Mouse (Mus musculus) C2C12 (cell line): ENCODE results near the gene Hoxb4. TPM values are rescaled to one million over a fixed set of nuclear protein-coding genes. Genes with fewer than 3 reads are reported as not detected.

ENCODE experiments used
- H3K27me3 ChIP-seq: one replicate; pipeline ENCODE4 v1.6.1; 2011; ENCODE audit not compliant: control insufficient read depth, insufficient read depth, insufficient read length
- H3K36me3 ChIP-seq: one replicate; pipeline ENCODE4 v1.6.1; 2011; ENCODE audit not compliant: control insufficient read depth, insufficient read depth
- H3K4me3 ChIP-seq: one replicate; pipeline ENCODE4 v1.5.1; 2011; ENCODE audit warnings: mild to moderate bottlenecking, control low read depth; ENCODE audit not compliant: poor library complexity, insufficient read depth, severe bottlenecking
- H3K79me2 ChIP-seq: one replicate; pipeline ENCODE4 v1.6.1; 2011; ENCODE audit not compliant: control insufficient read depth, insufficient read depth
- H3K79me3 ChIP-seq: one replicate; pipeline ENCODE4 v1.6.1; 2011; ENCODE audit warnings: low read depth, control low read depth
- H3ac ChIP-seq: one replicate; pipeline ENCODE3; 2011; ENCODE audit warnings: low read depth; ENCODE audit not compliant: control insufficient read depth, insufficient read length
- CEBPB ChIP-seq: IDR thresholded peaks from one replicate; pipeline ENCODE4 v1.6.1; 2011; ENCODE audit warnings: low read depth, mild to moderate bottlenecking, control low read depth, moderate library complexity
- CTCF ChIP-seq: IDR thresholded peaks from one replicate; pipeline ENCODE4 v1.5.1; 2011; ENCODE audit not compliant: control insufficient read depth, insufficient read depth, insufficient read length
- FOSL1 ChIP-seq: IDR thresholded peaks from one replicate; pipeline ENCODE4 v1.8.0; 2011; ENCODE audit warnings: mild to moderate bottlenecking, low read length; ENCODE audit not compliant: poor library complexity, insufficient read depth, severe bottlenecking
- MAX ChIP-seq: IDR thresholded peaks from one replicate; pipeline ENCODE4 v1.6.1; 2011; ENCODE audit warnings: mild to moderate bottlenecking, control low read depth
- MYOD1 ChIP-seq: IDR thresholded peaks from one replicate; pipeline ENCODE4 v1.6.1; 2011; ENCODE audit warnings: low read depth; ENCODE audit not compliant: control insufficient read depth, insufficient read length
- MYOG ChIP-seq: IDR thresholded peaks from one replicate; pipeline ENCODE4 v1.6.1; 2011; ENCODE audit not compliant: control insufficient read depth, insufficient read length; ENCODE audit errors: extremely low read depth
- USF1 ChIP-seq: IDR thresholded peaks from one replicate; pipeline ENCODE4 v1.6.1; 2011; ENCODE audit warnings: low read depth, mild to moderate bottlenecking, control low read depth, moderate library complexity
- polyA plus RNA-seq: library from polyadenylated mRNA; unstranded; fragments of >200 nt; fragmentation: generic; extraction: Trizol; gene quantifications from one replicate; pipeline ENCODE4 v1.2.1, GENCODE M21; 2012; ENCODE audit warnings: missing spikeins

The Hoxb4 gene
- polyA plus RNA-seq, 1 experiment = 0.02 TPM

DNA sequence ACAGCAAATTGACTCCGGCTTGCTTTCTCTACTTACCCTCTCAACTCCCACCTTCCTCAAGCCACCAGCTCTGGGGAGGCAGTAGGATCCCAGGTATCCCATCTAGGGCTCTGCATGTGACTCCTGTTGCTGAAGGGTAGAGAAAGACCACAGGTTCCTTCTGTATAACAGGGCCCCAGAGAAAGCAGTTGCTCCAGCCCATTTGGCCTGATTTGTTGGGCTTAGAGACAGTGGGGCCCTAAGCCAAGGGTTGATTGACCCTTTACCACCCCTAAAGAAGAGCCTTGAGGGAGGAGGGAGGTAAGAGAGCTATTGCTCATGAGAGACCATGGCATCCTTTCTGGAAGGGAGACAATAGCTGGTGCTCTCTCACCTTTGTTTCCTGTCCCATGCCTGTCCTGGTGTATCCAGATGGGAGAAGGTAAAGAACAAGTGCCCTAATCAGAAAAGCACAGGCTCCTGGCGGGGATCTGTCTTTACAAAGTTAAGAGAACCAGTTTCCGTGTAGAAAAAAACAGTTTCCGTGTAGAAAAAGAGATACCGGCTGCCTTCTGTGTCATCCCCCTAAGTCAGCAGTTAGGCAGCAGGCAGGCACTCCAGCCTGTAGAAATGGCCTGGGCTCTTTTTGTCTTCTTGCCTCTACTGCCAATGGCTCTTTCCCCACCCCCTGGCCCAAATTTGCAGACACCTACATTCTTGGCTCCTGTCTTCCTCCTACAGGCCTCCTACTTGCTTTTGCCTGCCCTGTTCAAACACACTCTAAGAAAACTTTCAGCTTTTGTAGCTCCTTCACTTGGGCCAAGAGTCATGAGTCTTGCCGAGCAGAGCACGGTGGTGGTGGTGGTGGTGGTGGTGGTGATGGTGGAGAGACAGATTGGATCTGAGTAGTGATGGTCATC, 21.1 kb downstream of the Hoxb4 start:
- TF ChIP-seq CEBPB = no peak
- no peak for TF ChIP-seq MYOG
- TF ChIP-seq MYOD1 = no peak
- TF ChIP-seq MAX = no peak
- no peak for TF ChIP-seq FOSL1
- TF ChIP-seq CTCF = no peak
- no peak for TF ChIP-seq USF1
- H3K79me2 ChIP-seq = no peaks in the 10 kb centered on the region
- no peak overlapping the region for H3ac ChIP-seq
- H3K4me3 ChIP-seq = no peak overlapping the region
- no peaks in the 10 kb centered on the region for H3K36me3 ChIP-seq
- no peaks in the 10 kb centered on the region for H3K79me3 ChIP-seq
- peaks cover 88% of the 10 kb centered on the region for H3K27me3 ChIP-seq

DNA sequence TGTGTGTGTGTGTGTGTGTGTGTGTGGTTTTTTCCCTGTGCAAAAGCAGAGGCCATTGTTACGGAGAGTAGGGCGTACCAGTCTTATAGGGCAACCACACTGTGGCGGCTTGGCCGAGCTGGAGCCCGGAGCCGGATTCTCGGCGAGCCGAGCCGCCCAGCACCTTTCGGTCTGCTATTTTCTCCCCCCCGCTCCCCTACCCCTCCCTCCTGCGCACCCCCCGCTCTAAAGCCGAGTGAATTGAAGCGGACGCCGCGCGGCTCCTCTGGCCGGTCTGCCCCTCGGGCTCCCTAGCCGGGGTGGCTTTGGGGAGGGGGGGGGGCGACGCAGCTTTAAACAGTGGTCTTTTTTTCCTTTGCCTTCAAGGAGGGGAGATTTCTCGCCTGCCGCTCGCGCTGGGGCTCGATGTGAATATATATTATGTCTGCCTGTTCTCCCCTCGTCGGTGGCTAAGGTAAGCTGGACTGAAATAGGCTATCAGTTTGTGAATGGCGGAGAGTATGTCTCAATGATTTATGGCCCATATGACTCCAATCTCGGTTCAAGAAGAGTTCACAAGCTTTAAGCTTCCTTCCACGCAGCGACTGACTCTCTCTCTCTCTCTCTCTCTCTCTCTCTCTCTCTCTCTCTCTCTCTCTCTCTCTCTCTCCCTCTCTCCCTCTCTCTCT, 22.8 kb downstream of the Hoxb4 start:
- Histone ChIP-seq H3K36me3 (no peaks in the 10 kb centered on the region), H3K79me3 (no peaks in the 10 kb centered on the region), H3K79me2 (no peaks in the 10 kb centered on the region), H3K4me3 (no peak overlapping the region), H3K27me3 (peaks cover 92% of the 10 kb centered on the region), H3ac (no peak overlapping the region)
- TF ChIP-seq FOSL1 (no peak), MAX (no peak), MYOG (no peak), USF1 (no peak), CEBPB (no peak), CTCF (no peak), MYOD1 (no peak)

DNA sequence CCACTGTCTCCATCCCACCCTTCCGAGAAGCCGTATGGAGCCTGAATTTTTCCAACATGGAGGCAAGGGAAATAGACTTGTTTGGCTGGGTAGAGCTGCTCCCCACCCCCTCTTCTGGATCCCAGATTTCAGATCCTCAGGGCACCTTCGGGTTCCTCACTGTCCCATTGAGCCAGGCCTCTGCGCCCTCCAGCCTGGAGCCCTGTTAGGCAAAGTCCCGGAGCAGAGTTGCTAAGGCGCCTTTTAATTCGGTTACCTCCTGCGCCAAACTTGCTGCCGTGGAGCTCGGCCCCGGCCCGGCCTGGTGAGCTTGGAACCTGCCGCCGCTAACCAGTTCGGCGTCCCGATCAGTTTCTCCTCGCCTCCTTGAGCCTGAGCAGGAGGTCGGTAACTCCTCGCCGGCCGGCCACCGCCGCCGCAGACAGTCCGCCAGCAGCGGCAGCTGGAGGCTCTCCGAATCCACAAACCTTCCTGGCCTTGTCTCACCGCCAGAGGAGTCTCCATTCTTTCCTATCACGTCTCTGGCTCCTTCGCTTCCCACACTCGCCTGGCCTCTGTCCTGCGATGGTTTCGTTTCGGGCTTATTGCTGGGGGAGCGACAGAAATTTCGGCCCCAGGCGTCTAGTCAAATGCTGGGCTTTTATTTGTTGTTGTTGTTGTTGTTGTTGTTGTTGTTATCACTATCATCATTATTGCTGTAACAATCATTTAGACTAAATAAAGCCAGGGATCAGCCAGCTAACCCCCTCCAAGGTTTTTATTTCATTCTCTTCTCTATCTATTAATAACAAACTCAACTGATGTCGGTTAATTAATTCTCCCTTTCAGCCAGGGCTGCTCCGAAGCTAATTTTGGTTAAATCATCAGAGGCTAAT, 23.9 kb downstream of the Hoxb4 start:
- TF ChIP-seq USF1 (no peak), MYOG (no peak), MAX (no peak), MYOD1 (no peak), CEBPB (no peak), FOSL1 (no peak), CTCF (no peak)
- H3K4me3 ChIP-seq = no peak overlapping the region
- H3K36me3 ChIP-seq = no peaks in the 10 kb centered on the region
- H3ac ChIP-seq = no peak overlapping the region
- no peaks in the 10 kb centered on the region for H3K79me3 ChIP-seq
- H3K27me3 ChIP-seq = peaks cover 92% of the 10 kb centered on the region
- H3K79me2 ChIP-seq = no peaks in the 10 kb centered on the region

- H3K4me3 ChIP-seq = no peak overlapping the region
- no peaks in the 10 kb centered on the region for H3K36me3 ChIP-seq
- TF ChIP-seq CTCF (no peak), FOSL1 (no peak), MYOD1 (no peak), MAX (no peak)
- no peaks in the 10 kb centered on the region for H3K79me2 ChIP-seq
- peaks cover 90% of the 10 kb centered on the region for H3K27me3 ChIP-seq
- no peaks in the 10 kb centered on the region for H3K79me3 ChIP-seq
- H3ac ChIP-seq = no peak overlapping the region
Observed at GRCm38 (mm10) chr11:96342576-96342930, 24.5 kb downstream of the Hoxb4 start.

- Histone ChIP-seq H3K36me3 (no peaks in the 10 kb centered on the region), H3ac (no peak overlapping the region), H3K79me3 (no peaks in the 10 kb centered on the region), H3K79me2 (no peaks in the 10 kb centered on the region), H3K27me3 (peaks cover 90% of the 10 kb centered on the region), H3K4me3 (no peak overlapping the region)
- TF ChIP-seq CEBPB (no peak), FOSL1 (no peak)
Observed at GRCm38 (mm10) chr11:96343206-96343745, 25.2 kb downstream of the Hoxb4 start.
